Mouse (Mus musculus) heart, adult 2 months (tissue): Measurements from ENCODE around the gene Colgalt1. TPM values are rescaled to one million over a fixed set of nuclear protein-coding genes. Genes with fewer than 3 reads are reported as not detected.

Experiments used
- DNase-seq, 2 experiments: peaks; one replicate each; pipeline ENCODE4 v3.0.0; 2021
- H3K27ac ChIP-seq: fragments of 200-600 bp; 2 replicates; pipeline ENCODE4 v1.8.1; 2022
- H3K27me3 ChIP-seq: fragments of 200-500 bp; 2 replicates; pipeline ENCODE4 v1.6.1; 2012; ENCODE audit warnings: mild to moderate bottlenecking, low read length, inconsistent platforms, mixed read lengths; ENCODE audit not compliant: control insufficient read depth, insufficient read depth
- H3K36me3 ChIP-seq: fragments of 200-500 bp; 2 replicates; pipeline ENCODE4 v1.6.1; 2012; ENCODE audit warnings: low read length, inconsistent platforms; ENCODE audit not compliant: control insufficient read depth, insufficient read depth
- H3K4me1 ChIP-seq: fragments of 200-500 bp; 2 replicates; pipeline ENCODE4 v1.6.1; 2011; ENCODE audit warnings: low read length; ENCODE audit not compliant: control insufficient read depth, insufficient read depth
- H3K4me3 ChIP-seq: fragments of 200-600 bp; 2 replicates; pipeline ENCODE4 v1.8.1; 2022
- H3K79me2 ChIP-seq: fragments of 200-500 bp; replicated peaks from 2 replicates; pipeline ENCODE4 v1.6.1; 2012; ENCODE audit warnings: mild to moderate bottlenecking, inconsistent platforms, low read length, moderate library complexity, mixed read lengths; ENCODE audit not compliant: control insufficient read depth, insufficient read depth
- H3K9ac ChIP-seq: fragments of 200-500 bp; 2 replicates; pipeline ENCODE4 v1.6.1; 2012; ENCODE audit warnings: low read depth, mild to moderate bottlenecking, control low read depth, inconsistent platforms, low read length, mixed read lengths
- CTCF ChIP-seq: fragments of 200-600 bp; IDR thresholded peaks from 2 replicates; pipeline ENCODE4 v1.8.1; 2022; ENCODE audit warnings: antibody characterized with exemption, mild to moderate bottlenecking, moderate library complexity
- EP300 ChIP-seq: fragments of 200-500 bp; IDR thresholded peaks from 2 replicates; pipeline ENCODE4 v1.6.1; 2011; ENCODE audit warnings: low read depth, low read length, control low read depth; ENCODE audit not compliant: insufficient read depth
- POLR2A ChIP-seq: fragments of 200-500 bp; IDR thresholded peaks from 2 replicates; pipeline ENCODE4 v1.6.1; 2011; ENCODE audit warnings: mild to moderate bottlenecking, low read depth, low read length, control low read depth; ENCODE audit not compliant: insufficient read depth
- WGBS: fragments of 180-500 bp; shearing (Covaris S2); methylation state at CpG from one replicate; pipeline ENCODE4 v1.1.7; 2018; 5-methylcytosine and 5-hydroxymethylcytosine counted together
- intact Hi-C: fragments of 180-260 bp; cut with DNase I; formaldehyde crosslinking; loops from one replicate; pipeline ENCODE4 v1.15.1; 2025
- polyA plus RNA-seq: library from polyadenylated mRNA; depleted of rRNA; stranded (reverse); fragments of >200 nt; gene quantifications from 2 replicates; pipeline ENCODE4 v1.2.3, GENCODE M21; 2012
- total RNA-seq, 2 experiments: library from RNA; stranded (reverse); gene quantifications; 2 replicates each; pipeline ENCODE4 v1.2.3; 2021

The Colgalt1 gene
- total and polyA plus RNA-seq, 3 experiments = 39.3 to 55.8 (median 39.6) TPM

DNA sequence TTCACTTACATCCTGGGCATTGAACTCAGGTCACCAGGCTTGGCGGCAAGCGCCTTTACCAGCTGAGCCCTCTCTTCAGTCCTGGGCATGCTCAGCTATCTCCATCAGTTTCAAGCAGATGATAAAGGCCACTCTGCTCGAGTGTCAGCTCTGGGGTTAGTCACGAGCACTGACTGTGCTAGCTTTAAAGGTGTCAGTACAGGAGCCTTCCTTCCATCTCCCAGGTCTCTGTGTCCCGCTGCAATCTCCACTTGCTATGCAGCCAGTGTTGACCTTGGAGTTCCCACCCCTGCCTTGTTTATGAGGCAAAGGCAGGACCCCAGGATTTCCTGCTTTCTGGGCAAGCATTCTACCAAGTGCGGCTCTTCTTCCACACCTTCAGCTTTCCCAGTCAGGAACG is 43.2 kb upstream of the Colgalt1 start:
- peak overlapping the region; percentile 96 for H3K27ac ChIP-seq
- no peak for TF ChIP-seq EP300
- TF ChIP-seq POLR2A = no peak
- TF ChIP-seq CTCF = no peak
- WGBS = 45% methylated on average over 7 of the region's 7 CpGs
- H3K9ac ChIP-seq = no peak overlapping the region
- H3K4me3 ChIP-seq = no peak overlapping the region
- no peak for DNase-seq
- H3K36me3 ChIP-seq = no peaks in the 10 kb centered on the region
- intact Hi-C loops = no loop called here
- peaks cover 2% of the 10 kb centered on the region for H3K4me1 ChIP-seq
- no peaks in the 10 kb centered on the region; the same call in 1 of the 2 replicates for H3K27me3 ChIP-seq
- H3K79me2 ChIP-seq = no peaks in the 10 kb centered on the region; the same call in 1 of the 2 replicates

DNA sequence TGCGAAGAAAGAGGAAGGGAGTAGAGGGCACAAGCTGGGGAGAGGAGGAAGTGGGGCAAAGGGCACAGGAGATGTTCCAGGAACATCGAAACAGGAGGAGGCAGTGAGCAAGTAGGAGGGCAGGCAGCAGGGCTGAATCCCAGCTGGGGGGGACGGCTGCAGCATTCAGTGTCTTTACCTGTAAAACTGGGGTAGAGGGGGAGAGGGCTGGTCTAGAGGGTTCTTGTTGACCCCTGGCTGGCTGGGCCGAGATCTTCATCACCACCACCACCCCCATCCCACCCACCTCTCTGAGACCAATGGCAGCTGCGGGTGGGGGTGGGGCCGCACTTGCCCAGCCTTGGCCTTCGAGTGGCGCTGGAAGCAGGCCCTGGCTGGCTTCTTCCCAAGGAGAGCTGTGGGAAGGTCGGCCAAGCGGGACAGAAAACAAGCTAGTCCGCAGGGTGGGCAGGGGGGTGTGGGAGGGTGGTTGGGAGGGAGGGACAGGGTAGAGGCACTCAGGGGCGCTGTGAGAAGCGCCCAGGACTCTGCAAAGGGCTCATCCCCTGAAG is 42.3 kb upstream of the Colgalt1 start, which contains the start of gene Slc27a1:
Gene Slc27a1, plus strand, starts transcription at position 496 of the 551 bp plus-strand sequence.
- peak within 1 kb of the TSS; percentile 64 for H3K4me3 ChIP-seq
- H3K27me3 ChIP-seq = no peaks in the 10 kb centered on the region
- H3K27ac ChIP-seq = peak within 1 kb of the TSS; percentile 96
- peak within 1 kb of the TSS; percentile 67 for H3K9ac ChIP-seq
- no peaks in the 10 kb centered on the region; the same call in 1 of the 2 replicates for H3K79me2 ChIP-seq
- no peaks in the 10 kb centered on the region for H3K36me3 ChIP-seq
- peaks cover 4% of the 10 kb centered on the region for H3K4me1 ChIP-seq
- TF ChIP-seq EP300 (no peak), POLR2A (no peak; the same call in 1 of the 2 replicates), CTCF (no peak)
- intact Hi-C loops = no loop called here
- DNase-seq = peak; percentile 84 to 87
- WGBS = 18% methylated on average over 13 of the region's 13 CpGs

DNA sequence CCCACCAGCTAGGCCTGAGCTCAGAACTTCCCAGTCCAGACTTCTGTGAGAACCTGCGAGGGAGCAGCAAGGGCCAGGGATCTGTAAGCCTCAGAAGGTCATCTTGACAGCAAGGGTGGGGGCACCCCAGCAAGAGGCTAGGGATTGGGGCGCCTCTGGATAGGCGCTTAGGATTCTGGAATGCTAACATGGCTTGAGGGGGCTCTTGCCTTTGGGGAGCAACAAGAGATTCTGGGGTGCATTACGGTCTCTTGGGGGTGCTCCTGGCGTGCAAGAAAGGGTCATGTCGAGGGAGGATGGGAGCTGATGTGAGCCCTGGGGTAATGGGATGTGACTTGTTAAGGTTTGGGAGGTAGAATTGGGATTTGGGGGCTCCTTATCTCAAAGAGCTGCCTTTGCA is 41.9 kb upstream of the Colgalt1 start:
- no peak for DNase-seq
- H3K27ac ChIP-seq = peak overlapping the region; percentile 96
- H3K4me3 ChIP-seq = peak overlapping the region; percentile 64
- WGBS = 33% methylated on average over 6 of the region's 6 CpGs
- H3K9ac ChIP-seq = peak overlapping the region; percentile 67
- H3K4me1 ChIP-seq = peaks cover 4% of the 10 kb centered on the region
- H3K79me2 ChIP-seq = no peaks in the 10 kb centered on the region; the same call in 1 of the 2 replicates
- intact Hi-C loops = no loop called here
- TF ChIP-seq CTCF (no peak), EP300 (no peak), POLR2A (no peak)
- H3K27me3 ChIP-seq = no peaks in the 10 kb centered on the region
- H3K36me3 ChIP-seq = no peaks in the 10 kb centered on the region

DNA sequence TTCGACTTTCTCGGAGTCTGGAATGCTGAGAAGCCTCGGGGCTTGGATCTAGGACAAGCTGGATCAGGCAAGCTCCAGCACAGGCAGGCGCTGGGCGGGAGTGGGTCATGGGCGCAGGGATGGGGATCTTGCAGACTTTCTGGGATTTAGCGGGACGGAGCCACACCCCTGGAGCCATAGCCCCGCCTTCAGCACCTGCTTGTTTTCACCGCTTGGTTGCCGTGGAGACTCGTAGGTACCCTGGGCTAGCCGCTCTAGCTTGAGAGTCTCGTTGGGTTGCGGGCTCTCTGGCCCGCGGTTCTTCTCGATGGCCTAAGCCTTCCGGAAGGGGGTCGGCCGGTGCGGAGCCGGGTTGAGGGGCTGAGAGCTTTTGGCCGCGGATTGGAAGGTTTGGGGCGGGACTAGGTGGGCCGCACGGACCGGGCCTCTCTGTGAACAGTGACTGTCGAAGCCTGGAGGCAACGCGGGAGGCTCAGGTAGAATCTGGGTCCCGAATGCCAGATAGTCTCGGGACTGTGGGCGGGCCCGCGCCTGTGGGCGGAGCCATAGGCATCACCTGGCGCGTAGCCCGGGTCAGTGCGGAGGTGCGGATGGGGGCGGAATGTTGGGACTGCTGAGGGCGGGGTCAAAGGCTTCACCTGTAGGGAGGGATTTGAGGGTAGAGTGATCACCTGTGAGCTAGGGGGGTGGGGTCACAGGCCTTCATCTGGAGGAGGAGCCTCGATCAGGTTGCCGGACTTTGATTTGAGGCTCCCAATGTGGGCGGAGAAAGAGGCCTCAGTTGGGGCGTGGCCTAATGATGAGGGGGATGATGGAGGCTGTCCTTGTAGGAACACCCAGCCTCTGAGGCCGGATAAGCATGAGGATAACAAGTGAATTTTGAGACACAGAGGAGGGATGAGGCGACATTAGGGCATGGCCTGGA is 41.2 kb upstream of the Colgalt1 start:
- peaks cover 4% of the 10 kb centered on the region for H3K4me1 ChIP-seq
- H3K79me2 ChIP-seq = no peaks in the 10 kb centered on the region; the same call in 1 of the 2 replicates
- 5% methylated on average over 51 of the region's 51 CpGs for WGBS
- TF ChIP-seq EP300 (0 out of 2 replicates have a peak, but pooled peaks have one; percentile 7), POLR2A (peak; percentile 15), CTCF (no peak)
- H3K4me3 ChIP-seq = peak overlapping the region; percentile 64
- H3K27ac ChIP-seq = peak overlapping the region; percentile 96
- peak; percentile 83 to 88 for DNase-seq
- no peaks in the 10 kb centered on the region for H3K36me3 ChIP-seq
- intact Hi-C loops = no loop called here
- no peaks in the 10 kb centered on the region for H3K27me3 ChIP-seq
- H3K9ac ChIP-seq = peak overlapping the region; percentile 67

DNA sequence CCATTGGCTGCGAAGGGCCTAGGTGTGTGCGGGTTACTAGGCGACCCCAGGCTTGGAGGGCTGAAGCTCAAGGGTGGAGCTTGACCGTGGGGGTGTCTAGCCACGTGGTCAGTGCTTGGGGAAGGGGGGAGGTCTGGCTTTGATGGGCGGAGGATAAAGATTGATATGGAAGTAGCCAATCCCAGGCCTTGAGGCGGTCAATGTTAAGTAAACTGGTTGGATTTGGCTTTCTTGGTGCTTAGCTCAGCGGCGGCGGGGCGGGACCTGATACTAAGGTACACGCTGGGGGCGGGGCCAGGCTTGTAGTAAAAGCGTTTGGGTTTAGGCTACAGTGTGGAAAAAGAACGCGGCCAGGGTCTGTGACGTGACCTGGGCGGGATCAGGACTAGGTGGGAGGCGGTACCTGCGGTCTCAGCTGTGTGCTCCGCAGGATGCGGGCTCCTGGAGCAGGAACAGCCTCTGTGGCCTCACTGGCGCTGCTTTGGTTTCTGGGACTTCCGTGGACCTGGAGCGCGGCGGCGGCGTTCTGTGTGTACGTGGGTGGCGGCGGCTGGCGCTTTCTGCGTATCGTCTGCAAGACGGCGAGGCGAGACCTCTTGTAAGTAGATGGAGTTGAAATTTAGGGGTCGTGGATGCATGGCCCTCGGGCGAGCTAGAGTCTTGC is 40.4 kb upstream of the Colgalt1 start:
- H3K36me3 ChIP-seq = no peaks in the 10 kb centered on the region
- TF ChIP-seq POLR2A (no peak), EP300 (0 out of 2 replicates have a peak, but pooled peaks have one; percentile 22)
- H3K27ac ChIP-seq = peak overlapping the region; percentile 96
- peak overlapping the region; percentile 64 for H3K4me3 ChIP-seq
- 2% methylated on average over 41 of the region's 41 CpGs for WGBS
- DNase-seq = peak in 1 of 2 experiments; percentile 90
- peaks cover 4% of the 10 kb centered on the region for H3K4me1 ChIP-seq
- peak overlapping the region; percentile 62 for H3K9ac ChIP-seq
- no peaks in the 10 kb centered on the region for H3K27me3 ChIP-seq
- H3K79me2 ChIP-seq = no peaks in the 10 kb centered on the region; the same call in 1 of the 2 replicates
- intact Hi-C loops = no loop called here
